Mouse (Mus musculus) olfactory bulb, adult 2 months (tissue): ENCODE data around the gene Dad1. TPM values are rescaled to one million over a fixed set of nuclear protein-coding genes. Genes with fewer than 3 reads are reported as not detected.

ENCODE experiments used
- H3K27ac ChIP-seq: fragments of 200-500 bp; 2 replicates; pipeline ENCODE4 v1.5.1; 2012; ENCODE audit warnings: low read depth, low read length; ENCODE audit not compliant: insufficient read depth
- H3K4me1 ChIP-seq: fragments of 200-500 bp; 2 replicates; pipeline ENCODE4 v1.6.1; 2012; ENCODE audit warnings: low read length; ENCODE audit not compliant: control insufficient read depth, insufficient read depth
- H3K4me3 ChIP-seq: fragments of 200-500 bp; 2 replicates; pipeline ENCODE4 v1.5.1; 2012; ENCODE audit warnings: mild to moderate bottlenecking, low read depth, low read length, moderate library complexity; ENCODE audit not compliant: insufficient read depth
- CTCF ChIP-seq: fragments of 200-500 bp; IDR thresholded peaks from 2 replicates; pipeline ENCODE4 v1.5.1; 2012; ENCODE audit warnings: low read depth, mild to moderate bottlenecking, low read length, moderate library complexity; ENCODE audit not compliant: insufficient read depth
- POLR2A ChIP-seq: fragments of 200-500 bp; IDR thresholded peaks from 2 replicates; pipeline ENCODE4 v1.6.1; 2012; ENCODE audit warnings: mild to moderate bottlenecking, low read depth, low read length, moderate library complexity; ENCODE audit not compliant: insufficient read depth
- WGBS: fragments of 180-500 bp; shearing (Covaris S2); methylation state at CpG from one replicate; pipeline ENCODE4 v1.1.7; 2018; 5-methylcytosine and 5-hydroxymethylcytosine counted together
- polyA plus RNA-seq: library from polyadenylated mRNA; stranded (reverse); fragments of >200 nt; gene quantifications from 2 replicates; pipeline ENCODE4 v1.2.4, GENCODE M21; 2012; ENCODE audit warnings: low replicate concordance; ENCODE audit not compliant: missing spikeins, insufficient read depth, insufficient read length

Gene Dad1
- polyA plus RNA-seq, 1 experiment, result not detected

DNA sequence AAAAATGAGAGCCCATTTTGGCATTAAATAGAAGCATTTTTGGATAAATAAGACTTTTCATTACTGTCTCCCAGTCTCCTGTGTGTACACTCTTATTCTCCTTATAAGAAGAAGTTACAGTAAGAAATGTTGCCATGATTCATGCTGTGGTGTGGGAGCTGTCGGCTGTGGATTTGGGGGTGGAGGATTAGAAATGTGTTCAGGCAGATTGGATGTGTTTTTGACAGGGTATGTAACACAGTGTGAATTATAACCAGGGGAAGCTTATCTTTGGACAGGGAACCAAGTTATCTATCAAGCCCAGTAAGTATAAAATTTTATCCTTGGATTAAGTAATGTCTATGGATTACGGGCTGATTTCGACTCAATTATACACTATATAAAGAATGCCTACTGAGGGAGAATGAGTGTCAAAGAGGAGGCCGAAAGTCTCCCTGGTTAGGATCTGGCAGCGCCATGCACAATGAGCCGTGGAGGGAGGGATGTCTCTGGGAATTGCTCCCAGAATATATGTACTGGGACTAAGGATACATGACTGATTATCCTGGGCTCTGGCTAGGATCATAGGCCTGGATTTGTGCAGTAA, 58.0 kb downstream of the Dad1 start:
- TF ChIP-seq POLR2A (no peak), CTCF (no peak)

DNA sequence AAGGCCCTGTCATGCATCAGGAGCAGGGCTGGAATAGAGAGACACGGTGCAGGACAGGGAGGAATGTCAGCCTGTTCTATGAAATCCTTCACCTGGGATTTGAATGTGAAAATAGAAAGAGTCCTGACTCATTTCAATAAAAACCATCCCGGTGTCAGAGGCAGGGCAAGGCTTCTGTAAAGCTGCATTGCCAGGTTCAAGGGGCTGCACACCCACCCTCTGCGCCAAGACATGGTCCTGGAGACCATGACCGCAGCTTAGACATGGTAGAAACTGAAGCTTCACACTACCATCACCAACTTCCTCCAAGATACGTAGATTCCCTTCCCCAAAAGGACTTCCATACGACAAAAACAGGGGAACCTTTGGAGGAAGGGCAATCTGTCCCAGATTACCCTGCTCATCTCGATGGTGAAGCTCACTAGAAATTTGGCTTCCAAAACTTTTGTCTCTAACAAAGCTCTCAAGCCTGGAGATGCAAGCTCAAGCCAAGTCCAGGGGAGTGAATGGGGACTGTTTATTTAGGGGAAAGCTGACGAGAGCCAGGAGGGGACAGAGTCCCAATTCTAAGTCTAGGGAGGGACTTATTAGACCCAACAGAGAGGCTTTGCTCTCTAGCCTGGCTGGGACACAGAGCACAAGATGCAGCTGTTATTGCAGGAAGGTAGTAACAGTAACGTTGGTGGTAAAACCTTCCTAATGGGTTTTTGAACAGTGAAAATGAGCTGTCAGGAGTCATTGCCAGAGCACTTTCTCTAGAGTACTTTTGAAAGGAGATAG, 60.4 kb downstream of the Dad1 start:
- H3K27ac ChIP-seq, result no peak overlapping the region
- peaks cover 8% of the 10 kb centered on the region; the same call in 1 of the 2 replicates for H3K4me1 ChIP-seq
- WGBS, result 83% methylated on average over 9 of the region's 9 CpGs
- no peak overlapping the region for H3K4me3 ChIP-seq
- TF ChIP-seq CTCF, result no peak
- no peak for TF ChIP-seq POLR2A

More for the DNA sequence above, 58.0 kb downstream of the Dad1 start:
- 55% methylated on average over 6 of the region's 6 CpGs for WGBS
- Histone ChIP-seq H3K4me1 (peaks cover 8% of the 10 kb centered on the region; the same call in 1 of the 2 replicates), H3K27ac (no peak overlapping the region), H3K4me3 (no peak overlapping the region)

DNA sequence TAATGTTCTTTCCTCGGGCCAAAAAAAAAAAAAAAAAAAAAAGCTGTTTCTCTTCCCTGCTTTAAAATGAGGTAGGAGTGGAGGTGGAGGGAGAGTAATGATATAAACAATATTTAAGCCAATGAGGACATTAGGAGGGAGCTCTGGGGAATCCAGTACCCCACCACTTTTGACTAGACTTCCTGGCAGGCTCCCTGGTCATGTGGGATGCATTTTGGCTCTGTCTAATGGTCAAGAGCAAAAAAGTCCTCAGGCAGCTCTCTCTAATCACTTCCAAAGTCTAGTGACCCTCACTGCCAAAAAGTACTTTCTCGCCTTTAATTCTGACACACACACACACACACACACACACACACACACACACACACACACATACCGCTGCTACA, 61.4 kb downstream of the Dad1 start:
- no peak for TF ChIP-seq CTCF
- Histone ChIP-seq H3K4me3 (no peak overlapping the region), H3K27ac (no peak overlapping the region), H3K4me1 (peaks cover 8% of the 10 kb centered on the region; the same call in 1 of the 2 replicates)
- WGBS, result 51% methylated on average over 3 of the region's 3 CpGs

DNA sequence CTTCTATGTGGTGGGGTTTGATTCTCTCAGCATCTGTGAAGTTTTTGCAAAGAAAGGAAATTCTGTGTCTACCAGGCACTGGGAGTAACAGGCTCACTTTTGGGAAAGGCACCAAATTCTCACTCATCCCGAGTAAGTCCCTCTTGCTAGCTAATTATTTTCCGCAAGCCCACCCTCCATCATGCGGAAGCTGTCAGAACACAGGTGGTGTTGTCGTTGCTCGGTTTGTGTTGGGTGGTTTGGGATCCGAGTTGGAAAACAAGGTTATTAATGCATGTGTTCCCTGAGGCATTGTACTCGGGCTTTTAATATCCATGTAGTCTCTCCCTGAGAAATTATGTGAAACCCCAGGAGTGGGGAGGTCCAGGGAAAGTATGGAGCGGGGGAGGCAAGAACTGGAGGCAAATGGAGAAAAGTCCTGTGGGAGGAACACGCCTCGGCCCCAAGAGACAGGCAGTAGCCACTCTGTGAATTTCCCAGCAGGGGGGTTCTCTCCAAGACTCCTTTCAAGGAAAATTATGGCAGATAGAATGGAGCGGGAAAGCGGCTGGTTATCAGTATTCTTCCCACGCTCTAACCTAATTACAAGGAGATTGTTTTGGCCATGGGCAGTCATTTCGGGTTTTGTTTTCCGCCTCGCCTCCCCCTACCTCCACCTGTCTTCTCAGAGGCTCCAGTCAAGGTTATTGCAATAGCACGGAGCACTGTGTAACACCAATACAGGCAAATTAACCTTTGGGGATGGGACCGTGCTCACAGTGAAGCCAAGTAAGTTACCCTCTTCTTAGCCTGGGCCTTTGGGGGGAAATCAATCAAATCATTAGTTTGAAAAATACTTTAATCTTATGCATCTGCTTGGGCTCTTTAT, 62.1 kb downstream of the Dad1 start:
- peaks cover 8% of the 10 kb centered on the region; the same call in 1 of the 2 replicates for H3K4me1 ChIP-seq
- 51% methylated on average over 18 of the region's 18 CpGs for WGBS
- H3K4me3 ChIP-seq, result no peak overlapping the region
- TF ChIP-seq CTCF (no peak), POLR2A (no peak)
- H3K27ac ChIP-seq, result no peak overlapping the region

DNA sequence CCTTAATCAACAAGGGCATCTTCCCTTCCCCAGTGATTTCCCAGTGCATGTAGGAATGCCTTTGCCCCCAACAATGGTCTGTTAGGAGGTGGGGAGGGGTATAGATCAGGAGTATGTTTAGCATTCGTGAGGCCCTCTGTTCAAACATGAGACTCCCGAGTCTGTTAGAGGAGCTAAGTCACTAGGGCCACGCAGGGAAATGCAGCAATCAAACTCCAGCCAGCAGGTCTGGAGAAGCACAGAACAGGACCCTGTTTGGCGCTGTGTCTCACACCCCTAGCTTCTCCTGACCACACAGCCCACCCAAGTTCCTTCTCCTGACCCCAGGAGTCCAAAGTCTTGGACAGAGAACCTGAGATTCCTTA, 62.9 kb downstream of the Dad1 start:
- TF ChIP-seq CTCF (no peak), POLR2A (no peak)
- WGBS, result 79% methylated on average over 4 of the region's 4 CpGs
- peaks cover 8% of the 10 kb centered on the region; the same call in 1 of the 2 replicates for H3K4me1 ChIP-seq
- no peak overlapping the region for H3K27ac ChIP-seq
- H3K4me3 ChIP-seq, result no peak overlapping the region

DNA sequence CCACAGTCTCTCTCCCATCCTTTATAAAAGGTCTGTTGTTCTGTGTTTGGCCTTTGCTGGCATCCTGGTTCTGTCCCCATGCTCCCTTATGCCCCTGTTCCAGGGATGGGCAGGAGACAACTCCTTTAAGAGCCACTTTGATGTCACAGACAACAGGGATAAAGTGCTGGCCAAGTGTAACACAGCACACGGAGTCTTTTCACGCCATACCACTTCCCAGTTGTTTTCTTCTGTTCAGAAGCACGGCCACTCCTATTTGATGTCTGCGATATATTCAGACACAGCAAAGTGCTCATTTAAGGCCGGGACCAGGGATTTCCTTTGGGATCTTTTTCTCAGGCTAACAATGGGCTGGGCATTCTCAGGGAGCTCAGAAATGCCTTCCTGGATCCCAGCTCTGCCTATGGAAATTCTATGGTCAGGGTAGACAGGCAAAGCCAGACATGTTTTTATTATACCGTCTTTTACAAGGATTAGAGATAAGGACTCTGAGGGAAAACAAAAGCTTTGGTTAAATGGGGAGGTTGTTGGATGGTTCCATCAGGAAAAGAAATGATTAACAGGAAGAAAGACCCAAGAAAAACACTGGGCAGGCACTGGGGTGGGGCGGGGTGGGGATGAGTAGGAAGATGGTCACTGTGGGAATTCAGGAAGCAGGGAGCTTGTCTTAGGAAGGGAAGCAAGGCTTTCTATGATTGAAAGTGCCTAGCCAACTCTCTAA, 63.4 kb downstream of the Dad1 start:
- Histone ChIP-seq H3K27ac (no peak overlapping the region), H3K4me1 (peaks cover 8% of the 10 kb centered on the region; the same call in 1 of the 2 replicates), H3K4me3 (no peak overlapping the region)
- no peak for TF ChIP-seq CTCF
- 62% methylated on average over 7 of the region's 7 CpGs for WGBS

DNA sequence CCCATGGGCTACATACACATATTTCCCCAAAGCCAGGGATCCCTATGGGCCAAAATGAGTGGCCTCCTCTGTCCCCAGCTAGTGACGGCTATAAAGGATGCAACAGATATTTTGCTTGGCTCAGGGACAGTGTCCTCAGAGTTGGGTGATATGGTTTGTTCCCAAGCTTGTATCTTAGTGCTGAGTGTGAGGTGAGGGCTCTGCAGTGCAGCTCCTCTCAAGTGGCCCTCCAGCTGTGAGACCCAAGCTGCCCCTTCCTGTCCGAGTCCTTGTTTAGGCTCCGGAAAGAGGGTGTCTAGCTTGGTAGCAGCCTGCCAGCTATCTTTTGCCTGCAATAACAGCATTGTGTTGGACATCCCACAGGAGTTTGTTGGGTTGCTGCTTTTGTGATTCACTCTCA, 64.6 kb downstream of the Dad1 start:
- whole genome bisulfite sequencing, result 86% methylated on average over 3 of the region's 3 CpGs
- H3K4me1 ChIP-seq, result peaks cover 8% of the 10 kb centered on the region; the same call in 1 of the 2 replicates
- no peak overlapping the region for H3K27ac ChIP-seq
- TF ChIP-seq POLR2A, result no peak
- no peak for TF ChIP-seq CTCF
- H3K4me3 ChIP-seq, result no peak overlapping the region

DNA sequence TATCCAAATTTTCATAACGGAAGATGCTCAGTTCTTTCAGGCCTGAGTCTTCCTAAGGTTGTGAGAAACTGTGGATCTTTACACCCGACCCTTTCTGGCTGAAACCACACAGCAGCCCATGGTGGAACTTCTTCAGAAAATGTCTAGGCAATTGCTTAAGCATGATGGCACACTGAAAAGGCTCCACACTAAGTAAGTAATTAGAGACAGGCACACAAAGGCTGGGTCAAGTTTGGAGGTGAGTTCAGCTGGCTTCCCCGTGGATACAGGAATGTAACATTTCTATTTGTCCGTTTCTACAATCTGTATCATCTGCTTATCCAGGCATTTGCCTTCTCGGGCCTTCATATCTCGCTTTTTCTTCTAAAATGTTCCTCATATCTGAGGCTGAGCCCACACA, 66.7 kb downstream of the Dad1 start:
- WGBS, result 86% methylated on average over 6 of the region's 6 CpGs
- no peak overlapping the region for H3K27ac ChIP-seq
- no peak overlapping the region for H3K4me3 ChIP-seq
- TF ChIP-seq POLR2A, result no peak
- no peak for TF ChIP-seq CTCF
- H3K4me1 ChIP-seq, result peaks cover 8% of the 10 kb centered on the region; the same call in 1 of the 2 replicates

Other genes with a start within 250 kb of the Dad1 start
- not detected in 2 replicates for gene Abhd4, start 84 bp upstream of the Dad1 start, polyA plus RNA-seq
- gene Olfr49, start 30.8 kb upstream of the Dad1 start, polyA plus RNA-seq, result not detected in 2 replicates
- not detected in 2 replicates for gene Oxa1l, start 106.7 kb upstream of the Dad1 start, polyA plus RNA-seq
- gene Slc7a7, start 163.7 kb upstream of the Dad1 start, polyA plus RNA-seq, result not detected in 2 replicates
- not detected in 2 replicates for gene Mrpl52, start 172.8 kb upstream of the Dad1 start, polyA plus RNA-seq
- not detected in 2 replicates for gene Mmp14, start 177.5 kb upstream of the Dad1 start, polyA plus RNA-seq
- gene Lrp10, start 210.0 kb upstream of the Dad1 start, polyA plus RNA-seq, result not detected in 2 replicates
- gene Rem2, start 222.0 kb upstream of the Dad1 start, polyA plus RNA-seq, result not detected in 2 replicates